Mouse (Mus musculus): ENCODE measurements around the gene Mrap2.

DNA sequence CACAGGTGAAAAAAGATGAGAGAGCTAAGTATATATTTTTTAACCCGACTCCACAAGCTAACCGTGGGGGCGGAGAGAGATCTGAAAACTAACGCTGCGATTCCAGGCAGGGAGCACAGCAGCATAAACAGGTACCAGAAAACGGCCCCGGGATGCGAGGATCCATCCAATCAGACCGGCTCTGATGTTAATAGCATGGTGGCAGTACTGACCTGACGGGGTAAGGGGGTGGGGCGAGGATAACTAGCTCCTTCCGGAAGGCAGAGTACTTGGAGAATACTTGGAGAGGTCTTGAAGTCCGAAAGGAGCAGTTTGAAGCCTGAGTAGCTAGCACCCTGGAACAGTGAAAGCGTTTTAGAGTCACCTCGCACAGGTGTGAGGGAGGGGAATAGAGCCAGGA lies 1.1 kb downstream of the Mrap2 start:
- no peak for TF ChIP-seq EP300 (IDR thresholded peaks at IDR 0.05; ENCODE audit: insufficient read depth, low read depth, low read length)
- no peak for TF ChIP-seq POLR2A (IDR thresholded peaks at IDR 0.05; ENCODE audit: insufficient read depth, low read length)

Data from ES-Bruce4 (cell line).